Mouse (Mus musculus): ENCODE measurements around the gene Hddc3. TPM values are rescaled to one million over a fixed set of nuclear protein-coding genes. Genes with fewer than 3 reads are reported as not detected.

Hddc3 gene
- polyA plus RNA-seq, 2 experiments: 23.8 to 50.4 TPM

DNA sequence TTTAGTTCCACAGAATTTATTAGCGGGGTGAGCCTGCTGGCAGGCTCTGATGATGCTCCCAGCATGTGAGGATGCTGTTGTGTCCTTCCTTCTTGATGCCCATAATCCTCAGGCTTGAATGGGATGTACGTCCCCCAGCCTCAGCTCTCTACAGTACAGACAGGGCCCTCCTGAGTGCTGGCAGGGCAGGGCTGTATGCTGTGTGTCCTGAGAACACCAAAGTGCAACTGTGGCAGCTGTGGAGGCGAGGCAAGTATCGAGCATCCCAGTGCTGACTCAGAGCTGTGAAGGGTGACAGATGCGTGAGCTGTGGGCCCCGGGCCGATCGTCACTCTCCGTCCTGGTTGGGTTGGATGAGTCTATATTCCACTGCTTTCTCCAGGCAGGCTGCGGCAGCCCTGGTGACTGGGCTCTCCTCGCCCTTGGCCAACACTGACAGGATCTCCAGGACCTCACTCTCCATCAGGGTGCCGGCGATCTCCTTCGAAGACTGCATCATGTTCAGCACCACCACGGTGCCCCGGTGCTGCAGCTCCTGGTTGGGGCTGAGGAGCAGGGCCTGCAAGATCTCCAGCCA, 17.5 kb upstream of the Hddc3 start:
- DNase-seq (ENCODE audit: low spot score) (no peak), ATAC-seq (ENCODE audit: low FRiP score, low read depth) (no peak)
- no peak for TF ChIP-seq POLR2A (IDR thresholded peaks at IDR 0.05; ENCODE audit: borderline replicate concordance, extremely low read depth, insufficient read depth, insufficient read length)
- H3K4me1 ChIP-seq (ENCODE audit: control insufficient read depth, insufficient read depth, low read length): peaks cover 8% of the 10 kb centered on the region
- WGBS: 96% methylated on average over 16 of the region's 16 CpGs
- H3K36me3 ChIP-seq (ENCODE audit: control insufficient read depth, insufficient read depth, low read length): peaks cover 58% of the 10 kb centered on the region
- H3K4me3 ChIP-seq (replicated peaks; ENCODE audit: low read length): no peak overlapping the region
- H3K4me2 ChIP-seq (replicated peaks; ENCODE audit: low read depth, low read length, severe bottlenecking): no peak overlapping the region
- no peaks in the 10 kb centered on the region for H3K9me3 ChIP-seq (ENCODE audit: control insufficient read depth, low read length)
- no peaks in the 10 kb centered on the region for H3K27me3 ChIP-seq (ENCODE audit: control insufficient read depth, insufficient read depth, low read length)
- H3K27ac ChIP-seq (replicated peaks; ENCODE audit: low read depth, low read length): no peak overlapping the region; the same call in 1 of the 2 replicates
- no peak overlapping the region for H3K9ac ChIP-seq (ENCODE audit: low read depth, low read length, severe bottlenecking)

- Histone ChIP-seq H3K9me3 (ENCODE audit: control insufficient read depth, low read length) (no peaks in the 10 kb centered on the region), H3K9ac (ENCODE audit: low read depth, low read length, severe bottlenecking) (no peak overlapping the region), H3K27ac (replicated peaks; ENCODE audit: low read depth, low read length) (no peak overlapping the region), H3K4me1 (ENCODE audit: control insufficient read depth, insufficient read depth, low read length) (peaks cover 8% of the 10 kb centered on the region), H3K27me3 (ENCODE audit: control insufficient read depth, insufficient read depth, low read length) (no peaks in the 10 kb centered on the region), H3K4me2 (replicated peaks; ENCODE audit: low read depth, low read length, severe bottlenecking) (no peak overlapping the region), H3K4me3 (replicated peaks; ENCODE audit: low read length) (no peak overlapping the region), H3K36me3 (ENCODE audit: control insufficient read depth, insufficient read depth, low read length) (peaks cover 59% of the 10 kb centered on the region)
- TF ChIP-seq POLR2A (IDR thresholded peaks at IDR 0.05; ENCODE audit: borderline replicate concordance, extremely low read depth, insufficient read depth, insufficient read length): no peak
- ATAC-seq (ENCODE audit: low FRiP score, low read depth): no peak
- 96% methylated on average over 19 of the region's 19 CpGs for WGBS
- DNase-seq (ENCODE audit: low spot score): no peak
Observed at GRCm38 (mm10) chr7:80326076-80326475, 16.8 kb upstream of the Hddc3 start.

DNA sequence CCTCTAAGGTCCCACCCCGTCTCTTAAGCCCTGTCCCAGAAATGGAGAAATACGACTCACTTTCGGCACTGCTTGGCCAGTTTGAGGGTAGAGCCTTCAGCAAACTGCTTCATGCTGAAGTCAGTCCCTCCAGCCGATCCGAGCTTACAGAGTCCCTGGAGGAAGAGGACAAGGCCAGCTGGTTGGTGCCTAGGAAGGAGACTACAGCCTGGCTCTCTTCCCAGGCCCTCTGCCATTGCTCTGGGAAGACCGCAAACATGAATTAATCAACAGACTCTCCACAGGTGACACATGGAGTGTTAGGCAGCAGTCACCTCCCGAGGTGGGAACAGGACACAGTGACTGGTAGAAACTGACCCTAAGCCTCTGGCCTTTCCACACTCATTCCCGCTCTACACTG, 12.6 kb upstream of the Hddc3 start:
- Histone ChIP-seq H3K4me2 (replicated peaks; ENCODE audit: low read depth, low read length, severe bottlenecking) (no peak overlapping the region), H3K9ac (ENCODE audit: low read depth, low read length, severe bottlenecking) (no peak overlapping the region), H3K4me3 (replicated peaks; ENCODE audit: low read length) (no peak overlapping the region), H3K27me3 (ENCODE audit: control insufficient read depth, insufficient read depth, low read length) (no peaks in the 10 kb centered on the region), H3K9me3 (ENCODE audit: control insufficient read depth, low read length) (no peaks in the 10 kb centered on the region), H3K27ac (replicated peaks; ENCODE audit: low read depth, low read length) (no peak overlapping the region), H3K4me1 (ENCODE audit: control insufficient read depth, insufficient read depth, low read length) (no peaks in the 10 kb centered on the region), H3K36me3 (ENCODE audit: control insufficient read depth, insufficient read depth, low read length) (peaks cover 98% of the 10 kb centered on the region)
- DNase-seq (ENCODE audit: low spot score) (no peak), ATAC-seq (ENCODE audit: low FRiP score, low read depth) (no peak)
- WGBS: 93% methylated on average over 8 of the region's 8 CpGs
- TF ChIP-seq POLR2A (IDR thresholded peaks at IDR 0.05; ENCODE audit: borderline replicate concordance, extremely low read depth, insufficient read depth, insufficient read length): no peak

DNA sequence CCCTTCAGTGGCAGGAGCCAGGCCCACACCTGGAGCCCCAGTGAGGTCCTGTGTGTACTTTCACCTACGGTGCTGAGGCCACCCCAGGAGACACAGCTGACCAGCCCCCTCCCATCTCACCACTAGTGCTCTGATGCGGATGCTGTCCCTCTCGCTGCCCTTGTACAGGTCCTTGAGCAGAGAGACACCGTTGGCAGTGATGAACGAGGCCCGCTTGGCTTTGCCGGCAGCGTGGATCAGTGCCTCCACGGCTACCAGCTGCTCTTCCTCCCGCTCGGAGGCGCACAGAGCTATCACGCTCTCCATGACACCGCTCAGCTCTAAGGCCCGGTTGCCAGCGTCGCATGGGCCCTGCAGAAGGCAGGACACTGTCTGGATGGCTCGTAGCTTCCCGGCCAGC, 11.5 kb upstream of the Hddc3 start:
- Histone ChIP-seq H3K36me3 (ENCODE audit: control insufficient read depth, insufficient read depth, low read length) (peaks cover 98% of the 10 kb centered on the region), H3K4me3 (replicated peaks; ENCODE audit: low read length) (no peak overlapping the region), H3K9ac (ENCODE audit: low read depth, low read length, severe bottlenecking) (no peak overlapping the region), H3K9me3 (ENCODE audit: control insufficient read depth, low read length) (no peaks in the 10 kb centered on the region), H3K27ac (replicated peaks; ENCODE audit: low read depth, low read length) (no peak overlapping the region), H3K4me1 (ENCODE audit: control insufficient read depth, insufficient read depth, low read length) (no peaks in the 10 kb centered on the region), H3K27me3 (ENCODE audit: control insufficient read depth, insufficient read depth, low read length) (no peaks in the 10 kb centered on the region), H3K4me2 (replicated peaks; ENCODE audit: low read depth, low read length, severe bottlenecking) (no peak overlapping the region)
- ATAC-seq (ENCODE audit: low FRiP score, low read depth) (no peak), DNase-seq (ENCODE audit: low spot score) (no peak)
- TF ChIP-seq POLR2A (IDR thresholded peaks at IDR 0.05; ENCODE audit: borderline replicate concordance, extremely low read depth, insufficient read depth, insufficient read length): no peak
- 92% methylated on average over 19 of the region's 19 CpGs for WGBS

- Histone ChIP-seq H3K9me3 (ENCODE audit: control insufficient read depth, low read length) (no peaks in the 10 kb centered on the region), H3K4me2 (replicated peaks; ENCODE audit: low read depth, low read length, severe bottlenecking) (no peak overlapping the region), H3K27me3 (ENCODE audit: control insufficient read depth, insufficient read depth, low read length) (no peaks in the 10 kb centered on the region), H3K27ac (replicated peaks; ENCODE audit: low read depth, low read length) (no peak overlapping the region), H3K4me3 (replicated peaks; ENCODE audit: low read length) (no peak overlapping the region), H3K4me1 (ENCODE audit: control insufficient read depth, insufficient read depth, low read length) (peaks cover 12% of the 10 kb centered on the region), H3K36me3 (ENCODE audit: control insufficient read depth, insufficient read depth, low read length) (peaks cover 74% of the 10 kb centered on the region), H3K9ac (ENCODE audit: low read depth, low read length, severe bottlenecking) (no peak overlapping the region)
- ATAC-seq (ENCODE audit: low FRiP score, low read depth): no peak
- WGBS: 91% methylated on average over 4 of the region's 4 CpGs
- no peak for TF ChIP-seq POLR2A (IDR thresholded peaks at IDR 0.05; ENCODE audit: borderline replicate concordance, extremely low read depth, insufficient read depth, insufficient read length)
- no peak for DNase-seq (ENCODE audit: low spot score)
Observed at GRCm38 (mm10) chr7:80334848-80335247, 8.1 kb upstream of the Hddc3 start.

- 75% methylated on average over 3 of the region's 3 CpGs for WGBS
- no peak for DNase-seq (ENCODE audit: low spot score)
- ATAC-seq (ENCODE audit: low FRiP score, low read depth): no peak
- Histone ChIP-seq H3K36me3 (ENCODE audit: control insufficient read depth, insufficient read depth, low read length) (peaks cover 53% of the 10 kb centered on the region), H3K9me3 (ENCODE audit: control insufficient read depth, low read length) (no peaks in the 10 kb centered on the region), H3K27me3 (ENCODE audit: control insufficient read depth, insufficient read depth, low read length) (no peaks in the 10 kb centered on the region), H3K4me3 (replicated peaks; ENCODE audit: low read length) (no peak overlapping the region), H3K9ac (ENCODE audit: low read depth, low read length, severe bottlenecking) (no peak overlapping the region), H3K4me2 (replicated peaks; ENCODE audit: low read depth, low read length, severe bottlenecking) (no peak overlapping the region), H3K27ac (replicated peaks; ENCODE audit: low read depth, low read length) (no peak overlapping the region), H3K4me1 (ENCODE audit: control insufficient read depth, insufficient read depth, low read length) (peaks cover 16% of the 10 kb centered on the region)
- no peak for TF ChIP-seq POLR2A (IDR thresholded peaks at IDR 0.05; ENCODE audit: borderline replicate concordance, extremely low read depth, insufficient read depth, insufficient read length)
Observed at GRCm38 (mm10) chr7:80336932-80337331, 6.0 kb upstream of the Hddc3 start.

Data from limb, embryonic 14.5 days (tissue).